Mouse (Mus musculus) right cerebral cortex, adult 18-20 months (tissue): ENCODE measurements around the gene Sema5a.

Experiments used
- DNase-seq: peaks from one replicate; pipeline ENCODE4 v3.0.0; 2022; ENCODE audit warnings: mixed read lengths

Sema5a gene

GRCm38 (mm10) chr15:32310834-32311233 is 66.2 kb downstream of the Sema5a start:
- DNase-seq, result no peak

- DNase-seq, result no peak
Measured at GRCm38 (mm10) chr15:32311287-32311686, 66.7 kb downstream of the Sema5a start.

GRCm38 (mm10) chr15:32317074-32317473 is 72.5 kb downstream of the Sema5a start:
- no peak for DNase-seq

GRCm38 (mm10) chr15:32320739-32321138 is 76.1 kb downstream of the Sema5a start:
- no peak for DNase-seq

- no peak for DNase-seq
Measured at GRCm38 (mm10) chr15:32322455-32323220, 78.0 kb downstream of the Sema5a start.

- DNase-seq, result no peak
Measured at GRCm38 (mm10) chr15:32323224-32323623, 78.6 kb downstream of the Sema5a start.

- DNase-seq, result no peak
Measured at GRCm38 (mm10) chr15:32324105-32324504, 79.5 kb downstream of the Sema5a start.

GRCm38 (mm10) chr15:32328370-32329004 is 83.9 kb downstream of the Sema5a start:
- no peak for DNase-seq

- DNase-seq, result no peak
Measured at GRCm38 (mm10) chr15:32329670-32330330, 85.2 kb downstream of the Sema5a start.

- no peak for DNase-seq
Measured at GRCm38 (mm10) chr15:32330427-32330826, 85.8 kb downstream of the Sema5a start.

GRCm38 (mm10) chr15:32331037-32331436 is 86.4 kb downstream of the Sema5a start:
- DNase-seq, result no peak

GRCm38 (mm10) chr15:32333456-32333855 is 88.8 kb downstream of the Sema5a start:
- DNase-seq, result no peak

- DNase-seq, result no peak
Measured at GRCm38 (mm10) chr15:32337810-32338209, 93.2 kb downstream of the Sema5a start.

- DNase-seq, result no peak
Measured at GRCm38 (mm10) chr15:32338721-32339290, 94.2 kb downstream of the Sema5a start.

- DNase-seq, result no peak
Measured at GRCm38 (mm10) chr15:32339426-32339825, 94.8 kb downstream of the Sema5a start.

GRCm38 (mm10) chr15:32341423-32341822 is 96.8 kb downstream of the Sema5a start:
- no peak for DNase-seq

GRCm38 (mm10) chr15:32343544-32343943 is 98.9 kb downstream of the Sema5a start:
- no peak for DNase-seq

GRCm38 (mm10) chr15:32347315-32347714 is 102.7 kb downstream of the Sema5a start:
- no peak for DNase-seq

- no peak for DNase-seq
Measured at GRCm38 (mm10) chr15:32349276-32349675, 104.7 kb downstream of the Sema5a start.

- no peak for DNase-seq
Measured at GRCm38 (mm10) chr15:32352995-32353394, 108.4 kb downstream of the Sema5a start.

- no peak for DNase-seq
Measured at GRCm38 (mm10) chr15:32353513-32353912, 108.9 kb downstream of the Sema5a start.

- DNase-seq, result no peak
Measured at GRCm38 (mm10) chr15:32356805-32357204, 112.2 kb downstream of the Sema5a start.

GRCm38 (mm10) chr15:32367841-32368240 is 123.2 kb downstream of the Sema5a start:
- no peak for DNase-seq

GRCm38 (mm10) chr15:32370914-32371313 is 126.3 kb downstream of the Sema5a start:
- DNase-seq, result no peak
